Mouse (Mus musculus): ENCODE results near the gene Dusp6. TPM values are rescaled to one million over a fixed set of nuclear protein-coding genes. Genes with fewer than 3 reads are reported as not detected.

Dusp6 gene
- polyA plus RNA-seq, 1 experiment from 2014 or later, result 38.2 TPM

DNA sequence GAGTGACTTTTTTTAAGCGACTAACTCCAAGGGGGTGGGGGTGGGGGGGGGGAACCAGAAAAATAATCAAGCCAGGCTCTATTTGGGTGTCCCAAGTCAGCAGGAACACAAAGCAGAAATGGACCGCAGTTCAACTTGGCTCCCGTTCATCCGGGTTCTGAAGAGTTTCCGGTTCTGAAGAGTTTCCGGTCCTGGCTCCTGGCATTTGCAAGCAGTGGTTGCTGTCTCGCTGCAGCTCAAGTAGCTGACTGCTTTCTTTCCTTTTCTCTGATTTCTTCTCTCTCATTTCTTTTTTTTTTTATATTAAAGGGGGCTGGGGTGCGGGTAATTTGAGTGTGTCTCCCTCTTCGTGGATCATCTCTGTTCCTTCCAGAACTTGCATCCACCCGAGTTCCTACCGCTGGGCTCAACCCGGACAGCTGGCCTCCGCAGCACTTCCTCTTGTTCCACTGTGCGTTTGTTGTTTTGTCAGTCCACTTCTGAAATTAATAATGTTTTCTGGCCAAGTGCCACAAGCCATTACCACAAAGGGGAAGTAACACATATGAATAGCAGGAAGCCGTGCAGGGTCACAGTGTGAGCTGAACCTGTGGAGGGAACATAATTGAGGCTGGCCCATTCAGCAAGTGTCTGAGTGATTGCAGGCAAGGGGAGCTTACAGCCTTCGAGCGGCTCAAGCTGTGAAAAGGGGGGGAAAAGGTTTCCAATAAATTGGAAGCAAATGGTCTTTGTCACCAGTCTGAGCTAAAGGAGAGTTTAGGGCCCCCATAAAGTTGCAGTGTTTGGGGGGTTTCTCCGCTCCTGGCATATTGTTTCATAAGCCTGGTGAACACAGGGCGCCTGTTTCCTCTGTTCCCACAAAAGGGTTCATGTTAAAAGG, 5.6 kb downstream of the Dusp6 start:
- peak overlapping the region; percentile 20 for H3K4me3 ChIP-seq
- WGBS, result 29% methylated on average over 19 of the region's 19 CpGs
- H3K27me3 ChIP-seq (ENCODE audit: insufficient read depth, poor library complexity, severe bottlenecking), result peaks cover 47% of the 10 kb centered on the region
- H3K4me1 ChIP-seq (replicated peaks), result peaks cover 72% of the 10 kb centered on the region
- peaks cover 8% of the 10 kb centered on the region for H3K36me3 ChIP-seq
- peak; percentile 59 for DNase-seq (ENCODE audit: low spot score)
- peak overlapping the region; percentile 79 for H3K27ac ChIP-seq
- H3K9me3 ChIP-seq, result no peaks in the 10 kb centered on the region

DNA sequence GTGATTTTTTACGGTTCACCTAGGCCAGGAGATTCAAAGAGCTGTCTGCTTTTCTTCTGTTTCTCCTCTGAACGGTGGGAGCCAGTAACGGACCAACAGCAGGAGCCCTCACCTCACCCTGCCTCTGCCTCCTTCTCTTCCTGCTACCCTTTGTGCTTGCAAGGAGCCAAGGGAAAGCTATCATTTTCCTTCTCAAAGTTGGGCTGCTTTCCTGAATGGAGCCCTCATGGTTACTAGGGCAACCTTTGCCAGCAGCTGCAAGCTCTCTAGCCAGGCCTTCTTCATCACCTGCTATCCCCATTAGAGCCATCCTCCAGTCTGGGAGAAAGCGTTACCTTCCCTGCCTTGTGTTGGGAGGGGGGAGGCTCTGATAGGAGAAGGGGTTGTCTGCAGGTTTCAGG, 6.3 kb downstream of the Dusp6 start:
- H3K9me3 ChIP-seq, result no peaks in the 10 kb centered on the region
- H3K4me3 ChIP-seq, result peak overlapping the region; percentile 20; the same call in 1 of the 2 replicates
- 8% methylated on average over 4 of the region's 4 CpGs for WGBS
- peaks cover 8% of the 10 kb centered on the region for H3K36me3 ChIP-seq
- H3K4me1 ChIP-seq (replicated peaks), result peaks cover 66% of the 10 kb centered on the region
- DNase-seq (ENCODE audit: low spot score), result peak; percentile 57
- H3K27ac ChIP-seq, result peak overlapping the region; percentile 79
- peaks cover 47% of the 10 kb centered on the region for H3K27me3 ChIP-seq (ENCODE audit: insufficient read depth, poor library complexity, severe bottlenecking)

- no peak for DNase-seq (ENCODE audit: low spot score)
- 65% methylated on average over 6 of the region's 6 CpGs for WGBS
- Histone ChIP-seq H3K9me3 (no peaks in the 10 kb centered on the region), H3K27ac (peak overlapping the region; percentile 79; the same call in 1 of the 2 replicates), H3K4me3 (no peak overlapping the region), H3K4me1 (replicated peaks) (peaks cover 62% of the 10 kb centered on the region), H3K36me3 (peaks cover 8% of the 10 kb centered on the region), H3K27me3 (ENCODE audit: insufficient read depth, poor library complexity, severe bottlenecking) (peaks cover 44% of the 10 kb centered on the region)
Measured at GRCm38 (mm10) chr10:99269704-99270103, 6.7 kb downstream of the Dusp6 start.

- peaks cover 55% of the 10 kb centered on the region for H3K4me1 ChIP-seq (replicated peaks)
- H3K27me3 ChIP-seq (ENCODE audit: insufficient read depth, poor library complexity, severe bottlenecking), result peaks cover 44% of the 10 kb centered on the region
- whole genome bisulfite sequencing, result 60% methylated on average over 10 of the region's 10 CpGs
- no peak for DNase-seq (ENCODE audit: low spot score)
- H3K27ac ChIP-seq, result peak overlapping the region; percentile 54
- H3K36me3 ChIP-seq, result peaks cover 8% of the 10 kb centered on the region
- no peak overlapping the region for H3K4me3 ChIP-seq
- H3K9me3 ChIP-seq, result no peaks in the 10 kb centered on the region
Measured at GRCm38 (mm10) chr10:99270406-99270805, 7.4 kb downstream of the Dusp6 start.

DNA sequence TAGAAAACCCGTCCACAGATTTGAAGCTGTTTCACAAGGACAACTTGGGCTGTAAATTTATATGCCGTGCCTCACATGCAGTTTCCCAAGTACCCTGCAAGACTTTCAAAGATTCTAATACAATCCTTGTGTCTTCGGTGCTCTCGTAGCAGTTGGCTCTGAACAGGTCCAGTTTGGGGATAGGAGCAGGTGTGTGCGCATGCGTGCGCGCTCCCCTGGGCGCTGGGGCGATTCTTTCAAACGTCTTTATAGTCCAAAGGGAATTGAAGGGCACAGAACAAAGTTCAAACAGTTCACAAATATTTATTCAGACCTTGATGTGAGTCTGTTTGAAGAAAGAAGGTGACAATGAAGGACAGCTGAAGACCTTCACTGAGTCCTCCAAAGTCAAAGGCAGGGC, 8.0 kb downstream of the Dusp6 start:
- H3K36me3 ChIP-seq, result peaks cover 6% of the 10 kb centered on the region
- 82% methylated on average over 11 of the region's 11 CpGs for WGBS
- peaks cover 49% of the 10 kb centered on the region for H3K4me1 ChIP-seq (replicated peaks)

DNA sequence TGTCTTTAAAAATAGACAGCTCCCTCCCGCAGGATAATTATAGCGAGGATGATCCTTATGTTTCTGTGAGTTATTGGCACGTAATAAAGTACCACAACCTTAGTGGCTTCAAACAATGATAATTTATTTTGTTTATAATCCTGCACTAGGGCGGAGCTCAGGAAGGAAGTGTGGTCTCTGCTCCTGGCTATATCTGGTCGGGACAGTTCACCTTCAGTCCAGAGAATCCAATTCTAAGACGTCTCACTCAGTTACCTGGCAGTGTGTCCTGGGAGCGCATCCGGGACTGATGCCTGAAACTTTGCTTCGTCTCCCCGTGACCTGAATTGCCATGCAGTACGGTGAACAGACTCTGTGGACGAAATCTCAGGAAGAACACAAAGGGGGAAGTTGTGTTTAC, 10.0 kb downstream of the Dusp6 start:
- no peak overlapping the region for H3K27ac ChIP-seq
- no peak overlapping the region for H3K4me3 ChIP-seq
- H3K27me3 ChIP-seq (ENCODE audit: insufficient read depth, poor library complexity, severe bottlenecking), result peaks cover 21% of the 10 kb centered on the region
- DNase-seq (ENCODE audit: low spot score), result no peak
- WGBS, result 87% methylated on average over 12 of the region's 12 CpGs
- H3K36me3 ChIP-seq, result no peaks in the 10 kb centered on the region
- H3K9me3 ChIP-seq, result no peaks in the 10 kb centered on the region
- H3K4me1 ChIP-seq (replicated peaks), result peaks cover 33% of the 10 kb centered on the region

More for the DNA sequence above, 8.0 kb downstream of the Dusp6 start:
- Histone ChIP-seq H3K27me3 (ENCODE audit: insufficient read depth, poor library complexity, severe bottlenecking) (peaks cover 41% of the 10 kb centered on the region), H3K9me3 (no peaks in the 10 kb centered on the region), H3K4me3 (no peak overlapping the region), H3K27ac (no peak overlapping the region)
- DNase-seq (ENCODE audit: low spot score), result no peak

DNA sequence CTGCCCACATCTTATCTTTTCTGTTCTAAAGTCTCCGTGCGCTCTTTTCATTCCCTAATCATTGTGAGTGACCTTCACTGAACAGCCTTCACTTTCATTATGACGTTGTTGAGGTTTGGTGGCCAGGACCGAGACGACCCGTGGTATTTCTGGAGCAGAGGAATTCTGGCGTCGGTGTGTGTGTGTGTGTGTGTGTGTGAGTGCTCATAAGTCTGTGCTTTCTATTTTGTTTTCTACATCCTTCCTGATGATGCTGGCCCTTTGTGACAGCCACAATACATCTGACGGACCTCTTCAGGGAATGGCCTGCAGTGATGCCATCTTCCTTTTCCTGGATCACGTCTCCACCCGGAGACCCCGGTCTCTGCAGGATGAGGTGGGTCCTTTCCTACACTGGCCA, 11.6 kb downstream of the Dusp6 start:
- DNase-seq (ENCODE audit: low spot score), result no peak
- Histone ChIP-seq H3K9me3 (no peaks in the 10 kb centered on the region), H3K27me3 (ENCODE audit: insufficient read depth, poor library complexity, severe bottlenecking) (peaks cover 14% of the 10 kb centered on the region), H3K27ac (no peak overlapping the region), H3K4me1 (replicated peaks) (peaks cover 17% of the 10 kb centered on the region), H3K4me3 (no peak overlapping the region), H3K36me3 (no peaks in the 10 kb centered on the region)
- WGBS, result 89% methylated on average over 12 of the region's 12 CpGs

- 81% methylated on average over 22 of the region's 22 CpGs for WGBS
- H3K36me3 ChIP-seq, result no peaks in the 10 kb centered on the region
Measured at GRCm38 (mm10) chr10:99279067-99279880, 16.2 kb downstream of the Dusp6 start.

DNA sequence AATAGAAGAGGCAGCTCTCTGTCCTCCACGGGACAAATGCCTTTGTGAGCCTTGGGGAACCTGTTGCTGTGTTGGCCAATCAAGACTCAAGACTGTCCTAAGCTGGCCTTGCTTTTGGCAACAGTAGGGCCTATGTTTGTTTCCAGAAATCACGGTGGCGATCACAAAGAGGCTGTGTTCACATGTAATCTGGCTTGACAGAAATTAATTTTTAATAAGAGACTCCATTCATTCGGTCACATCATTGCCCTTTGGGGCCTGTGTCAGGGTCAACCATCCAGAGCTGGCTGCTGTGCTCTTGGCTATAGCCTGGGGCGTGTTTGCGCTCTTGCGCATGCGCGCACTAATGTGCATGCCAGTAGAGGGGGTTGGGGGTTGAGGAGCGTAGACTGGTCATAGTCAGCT, 21.0 kb downstream of the Dusp6 start:
- H3K9me3 ChIP-seq, result no peaks in the 10 kb centered on the region
- H3K4me3 ChIP-seq, result no peak overlapping the region
- H3K4me1 ChIP-seq (replicated peaks), result peaks cover 46% of the 10 kb centered on the region
- H3K27ac ChIP-seq, result 0 out of 2 replicates have a peak overlapping the region, but pooled peaks have one; percentile 29
- H3K27me3 ChIP-seq (ENCODE audit: insufficient read depth, poor library complexity, severe bottlenecking), result peaks cover 33% of the 10 kb centered on the region
- 86% methylated on average over 10 of the region's 10 CpGs for WGBS
- no peak for DNase-seq (ENCODE audit: low spot score)
- H3K36me3 ChIP-seq, result no peaks in the 10 kb centered on the region

More at GRCm38 (mm10) chr10:99279067-99279880, 16.2 kb downstream of the Dusp6 start:
- Histone ChIP-seq H3K9me3 (no peaks in the 10 kb centered on the region), H3K4me1 (replicated peaks) (peaks cover 6% of the 10 kb centered on the region; the same call in 1 of the 2 replicates), H3K27ac (no peak overlapping the region), H3K4me3 (no peak overlapping the region), H3K27me3 (ENCODE audit: insufficient read depth, poor library complexity, severe bottlenecking) (peaks cover 13% of the 10 kb centered on the region)
- no peak for DNase-seq (ENCODE audit: low spot score)

GRCm38 (mm10) chr10:99284918-99285317, 21.9 kb downstream of the Dusp6 start:
- WGBS, result 76% methylated on average over 9 of the region's 9 CpGs
- H3K36me3 ChIP-seq, result no peaks in the 10 kb centered on the region
- H3K27me3 ChIP-seq (ENCODE audit: insufficient read depth, poor library complexity, severe bottlenecking), result peaks cover 33% of the 10 kb centered on the region
- DNase-seq (ENCODE audit: low spot score), result no peak
- H3K4me3 ChIP-seq, result no peak overlapping the region
- no peaks in the 10 kb centered on the region for H3K9me3 ChIP-seq
- H3K27ac ChIP-seq, result peak overlapping the region; percentile 59; the same call in 1 of the 2 replicates
- H3K4me1 ChIP-seq (replicated peaks), result peaks cover 46% of the 10 kb centered on the region

DNA sequence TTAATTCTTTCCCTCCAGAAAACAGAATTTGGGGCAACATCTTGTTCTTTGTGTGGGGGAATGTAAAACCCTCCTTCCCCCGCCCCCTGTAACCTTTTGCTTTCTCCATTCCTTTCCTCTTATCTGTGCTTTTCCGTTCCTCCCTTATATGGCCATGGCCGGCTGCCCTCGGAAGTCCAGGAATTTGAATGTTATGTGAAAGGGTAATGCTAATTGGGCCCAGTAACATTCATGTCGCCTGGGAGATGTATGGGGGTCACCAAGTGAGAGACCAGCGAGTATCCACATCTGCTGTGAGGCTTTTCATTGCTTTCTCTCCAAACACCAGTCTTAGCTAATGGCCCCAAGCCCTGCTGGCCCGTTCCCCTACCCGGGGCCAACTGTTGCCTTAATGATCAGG, 22.7 kb downstream of the Dusp6 start:
- WGBS, result 21% methylated on average over 8 of the region's 8 CpGs
- Histone ChIP-seq H3K27ac (peak overlapping the region; percentile 59; the same call in 1 of the 2 replicates), H3K27me3 (ENCODE audit: insufficient read depth, poor library complexity, severe bottlenecking) (peaks cover 33% of the 10 kb centered on the region), H3K4me3 (no peak overlapping the region), H3K4me1 (replicated peaks) (peaks cover 46% of the 10 kb centered on the region), H3K36me3 (no peaks in the 10 kb centered on the region), H3K9me3 (no peaks in the 10 kb centered on the region)
- peak; percentile 67 for DNase-seq (ENCODE audit: low spot score)

DNA sequence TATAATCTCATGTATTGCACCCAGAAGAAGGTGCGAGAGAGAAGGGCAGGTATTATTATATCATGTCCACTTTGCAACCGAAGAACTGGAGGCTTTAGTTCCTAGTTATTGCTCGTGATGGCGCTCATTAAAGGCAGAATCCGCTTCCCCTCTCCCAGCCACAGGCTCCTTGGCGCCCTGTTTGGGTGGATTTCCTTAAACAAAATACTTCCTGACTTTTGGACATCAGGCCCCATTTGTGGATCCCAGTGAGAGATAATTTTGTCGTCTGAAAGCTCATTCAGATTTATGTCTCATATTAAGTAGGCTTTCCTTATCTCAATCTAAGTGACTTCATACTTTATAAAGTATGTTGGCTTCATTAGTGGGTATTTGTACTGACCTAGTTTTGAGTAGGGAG, 23.2 kb downstream of the Dusp6 start:
- Histone ChIP-seq H3K27me3 (ENCODE audit: insufficient read depth, poor library complexity, severe bottlenecking) (peaks cover 33% of the 10 kb centered on the region), H3K9me3 (no peaks in the 10 kb centered on the region), H3K36me3 (no peaks in the 10 kb centered on the region), H3K4me3 (no peak overlapping the region), H3K4me1 (replicated peaks) (peaks cover 46% of the 10 kb centered on the region), H3K27ac (peak overlapping the region; percentile 59; the same call in 1 of the 2 replicates)
- DNase-seq (ENCODE audit: low spot score), result no peak
- 62% methylated on average over 7 of the region's 7 CpGs for WGBS

All from hindbrain, embryonic 10.5 days (tissue).